Mouse (Mus musculus) adipocyte (in vitro differentiated cells): ENCODE data around the gene Slc46a3.

ENCODE experiments used
- DNase-seq: peaks from one replicate; pipeline ENCODE4 v3.0.0-alpha.2; 2016; ENCODE audit warnings: low spot score

The Slc46a3 gene

DNA sequence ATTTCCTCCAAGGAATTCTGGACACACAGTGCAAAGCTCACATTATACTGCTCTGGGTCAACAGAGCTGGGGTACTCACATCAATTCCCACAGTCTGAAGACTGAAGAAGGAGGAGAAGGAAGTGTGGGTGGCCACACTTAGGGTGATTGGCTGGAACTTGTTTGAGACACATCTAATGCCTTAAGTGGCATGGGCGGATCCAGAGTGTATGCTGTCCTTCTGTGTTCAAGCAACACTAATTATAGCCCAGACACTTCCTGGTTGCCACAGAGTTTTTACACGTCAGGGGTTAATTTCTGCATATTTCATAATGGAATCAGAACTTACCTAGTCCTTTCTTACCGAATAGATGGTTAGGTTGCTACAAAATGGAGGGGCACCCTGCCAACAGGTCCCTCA lies 49.3 kb downstream of the Slc46a3 start:
- no peak for DNase-seq

DNA sequence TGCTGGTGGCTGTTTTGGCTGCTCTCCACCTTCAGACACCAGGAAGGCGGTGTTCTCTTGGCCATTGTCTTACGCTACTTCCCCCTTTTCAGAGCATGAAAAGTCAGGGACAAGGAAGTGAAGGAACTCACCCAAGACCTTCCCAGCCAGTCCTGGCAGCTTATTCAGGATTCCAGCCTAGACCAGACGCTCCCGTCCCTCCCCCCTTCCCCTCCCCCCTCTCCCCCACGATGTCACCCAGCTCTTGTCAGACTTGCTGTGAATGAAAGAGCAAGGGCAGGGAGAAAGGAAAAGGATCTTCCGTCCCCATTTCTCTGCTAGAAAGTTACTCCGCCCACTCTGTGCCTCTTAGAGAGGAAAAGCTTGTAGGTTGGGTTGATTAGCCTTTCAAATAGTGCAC lies 51.3 kb downstream of the Slc46a3 start:
- DNase-seq, result no peak

DNA sequence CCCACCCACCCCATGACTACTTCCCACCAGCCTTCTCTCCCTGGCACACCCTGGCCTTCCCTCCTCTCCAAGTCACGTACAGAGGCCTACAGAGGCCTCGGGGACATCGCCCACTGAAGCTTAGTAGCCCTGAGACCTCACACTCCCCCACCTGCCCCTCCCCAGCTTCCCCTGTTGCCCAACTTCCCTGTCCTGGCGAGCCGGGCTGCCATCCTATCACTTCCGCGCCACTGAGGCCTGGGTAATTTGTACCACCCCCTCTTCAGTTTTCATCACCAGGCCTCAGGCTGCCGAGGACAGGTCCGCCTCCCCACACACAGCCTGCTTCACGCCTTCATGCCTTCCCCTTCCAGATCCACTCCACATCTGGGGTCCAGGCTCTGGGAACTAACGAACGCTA lies 55.2 kb downstream of the Slc46a3 start:
- no peak for DNase-seq

DNA sequence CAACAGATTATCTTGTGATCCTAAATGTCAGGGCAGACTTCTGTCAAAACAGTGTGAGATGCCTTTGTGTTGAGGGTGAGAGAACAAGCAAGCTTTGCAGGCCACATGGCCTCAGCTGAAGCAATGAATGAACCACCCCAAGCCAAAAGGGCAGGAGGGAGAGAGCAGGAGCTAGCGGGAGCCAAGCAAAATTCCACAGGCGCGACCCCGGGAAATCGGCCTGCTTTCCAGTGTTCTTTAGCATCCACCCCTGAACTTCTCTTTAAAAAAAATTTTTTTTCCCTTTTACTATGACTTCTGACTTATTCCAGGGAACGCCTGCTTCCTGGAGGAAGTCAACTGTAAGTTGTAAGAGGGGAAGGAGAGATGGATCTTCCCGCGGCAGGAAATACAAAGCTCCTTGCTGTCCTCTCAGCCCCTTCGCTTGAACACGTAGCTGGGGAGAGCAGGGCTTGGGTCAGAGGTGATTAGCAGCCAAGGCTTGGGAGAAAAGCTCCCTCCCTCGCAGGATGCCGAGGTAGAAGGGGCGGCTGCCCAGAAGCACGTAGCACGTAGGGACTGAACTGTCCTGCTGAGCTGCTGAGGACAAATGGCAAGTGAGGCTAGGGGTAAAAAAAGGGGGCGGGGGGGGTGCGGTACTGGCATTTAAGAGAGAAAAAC lies 59.6 kb downstream of the Slc46a3 start:
- no peak for DNase-seq

DNA sequence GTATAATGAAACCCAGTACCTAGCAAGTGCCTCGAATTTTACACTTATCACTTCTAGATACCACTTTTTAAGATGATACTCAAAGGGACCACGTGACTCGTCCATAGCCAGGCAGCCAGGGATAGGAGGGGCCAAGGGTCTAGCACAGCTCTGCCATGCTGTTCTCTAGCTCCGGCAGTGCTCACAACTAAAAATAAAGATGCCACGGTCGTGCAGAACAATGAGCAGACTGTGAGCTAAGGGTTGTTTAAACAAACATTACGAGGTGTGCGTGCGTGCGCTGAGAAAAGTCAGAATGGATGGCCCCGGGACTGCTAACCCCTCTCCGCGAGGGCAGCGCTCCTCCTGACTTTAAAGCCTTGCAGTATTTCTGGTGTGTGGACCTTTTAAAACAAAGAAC lies 61.8 kb downstream of the Slc46a3 start:
- no peak for DNase-seq

DNA sequence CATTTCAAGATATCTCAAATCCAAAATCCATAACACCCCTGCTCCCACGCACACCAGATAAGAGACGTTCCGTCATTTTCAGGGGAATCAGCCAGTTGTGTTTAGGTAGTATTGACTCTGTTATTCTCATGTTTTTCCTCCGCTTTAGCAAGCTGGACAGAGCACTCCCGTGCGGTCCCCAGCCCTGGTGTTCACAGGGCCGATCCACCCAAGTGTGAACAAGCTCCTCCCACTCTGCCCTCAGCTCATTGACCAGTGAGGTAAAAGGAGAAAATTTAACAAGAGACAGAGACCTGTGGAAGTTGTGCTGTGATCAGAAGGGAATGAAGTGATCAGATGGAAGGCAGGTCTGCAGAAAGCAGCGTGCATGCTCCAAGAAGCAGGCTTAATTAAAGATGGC lies 65.8 kb downstream of the Slc46a3 start:
- DNase-seq, result no peak
